Mouse (Mus musculus): ENCODE measurements around the gene Sowaha.

Gene Sowaha

GRCm38 (mm10) chr11:53504376-53504775, 24.3 kb upstream of the Sowaha start:
- no peak for DNase-seq

DNA sequence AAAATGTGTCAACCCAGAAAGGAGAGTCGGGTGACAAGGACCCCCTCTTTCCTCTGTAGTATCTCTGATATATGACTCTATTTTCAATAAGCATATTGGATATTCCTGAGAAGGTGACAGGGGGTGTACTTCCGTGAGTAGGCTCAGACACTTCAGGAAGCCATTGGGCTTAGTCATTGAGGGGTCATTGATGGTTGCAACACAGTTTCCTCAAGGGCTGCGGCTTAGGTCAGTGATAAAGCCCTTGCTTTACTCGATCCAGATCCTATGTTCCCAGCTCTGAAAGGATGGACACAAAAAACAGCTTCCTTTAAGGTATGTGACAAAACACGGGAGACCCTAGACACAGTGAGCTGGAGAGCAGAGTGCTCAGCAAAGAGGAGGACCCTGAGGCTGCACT, 23.7 kb upstream of the Sowaha start:
- DNase-seq: peak in 1 of 2 experiments; percentile 60

DNA sequence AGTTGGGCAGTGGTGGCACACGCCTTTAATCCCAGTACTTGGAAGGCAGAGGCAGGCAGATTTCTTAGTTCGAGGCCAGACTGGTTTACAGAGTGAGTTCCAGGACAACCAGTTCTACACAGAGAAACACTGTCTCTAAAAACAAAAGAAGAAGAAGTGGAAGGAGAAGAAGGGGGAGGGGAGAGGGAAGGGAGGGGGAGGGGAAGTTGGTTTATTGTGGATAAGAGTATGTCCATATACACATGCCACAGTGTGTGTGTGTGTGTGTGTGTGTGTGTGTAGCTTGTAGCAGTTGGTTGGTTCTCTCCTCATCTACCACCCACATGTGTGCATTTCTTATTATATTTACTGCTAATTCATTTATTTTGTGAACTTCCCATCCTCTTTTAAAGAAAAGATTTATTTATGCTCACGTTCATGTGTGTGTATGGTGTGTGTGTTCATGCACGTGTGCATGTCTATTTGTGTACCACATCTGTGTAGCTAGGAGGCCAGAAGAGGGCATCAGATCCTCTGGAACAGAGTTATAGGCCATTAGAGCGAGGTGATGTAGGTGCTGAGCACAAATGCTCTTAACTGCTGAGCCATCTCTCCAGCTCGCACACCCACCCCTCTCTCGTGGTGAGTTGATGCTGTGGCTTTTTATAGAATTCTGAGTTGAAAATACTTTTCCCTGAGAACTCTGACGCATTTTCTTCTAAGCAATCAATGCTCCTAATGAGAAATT, 22.1 kb upstream of the Sowaha start:
- DNase-seq: no peak

GRCm38 (mm10) chr11:53500569-53500968, 20.5 kb upstream of the Sowaha start:
- DNase-seq: peak; percentile 85 to 89

DNA sequence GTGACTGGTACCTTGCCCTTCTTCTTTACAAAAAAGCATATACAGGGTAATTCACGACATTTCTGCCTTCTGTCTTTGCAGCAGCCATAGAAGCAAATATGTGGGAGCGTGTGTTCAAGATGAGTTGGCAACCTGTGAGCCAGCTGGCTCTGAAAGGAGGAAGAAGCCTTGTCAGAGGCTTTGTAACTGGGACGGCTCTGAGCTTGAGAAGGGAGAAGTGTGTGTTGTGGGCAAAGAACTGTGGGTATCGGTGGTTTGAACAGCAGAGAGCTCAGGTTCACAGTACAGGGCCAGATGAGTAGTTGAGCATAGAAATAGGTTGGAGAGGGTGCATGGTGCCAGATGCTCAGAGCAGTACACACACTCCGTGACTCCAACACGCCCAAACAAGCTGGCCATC, 16.9 kb upstream of the Sowaha start:
- DNase-seq: no peak

DNA sequence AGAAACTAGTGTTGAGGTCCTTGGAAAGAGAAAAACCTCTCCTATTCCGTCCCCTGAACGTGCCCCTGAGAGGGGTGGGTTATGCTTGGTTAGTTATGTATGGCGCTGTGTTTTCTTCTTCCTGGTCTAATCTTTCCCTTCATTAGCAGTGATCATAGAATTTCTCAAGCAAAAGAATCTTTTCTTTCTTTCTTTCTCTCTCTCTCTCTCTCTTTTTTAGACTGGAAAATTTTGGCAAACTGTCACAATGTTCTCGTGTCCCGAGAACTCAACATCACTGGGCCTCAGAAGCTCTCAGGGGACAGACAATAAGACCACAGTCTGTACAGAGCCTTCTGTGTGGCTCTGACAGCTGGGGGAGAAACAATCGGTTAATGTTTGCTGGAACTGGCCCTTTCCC, 15.3 kb upstream of the Sowaha start:
- DNase-seq: no peak

- no peak for DNase-seq
Observed at GRCm38 (mm10) chr11:53493243-53493955, 13.3 kb upstream of the Sowaha start.

DNA sequence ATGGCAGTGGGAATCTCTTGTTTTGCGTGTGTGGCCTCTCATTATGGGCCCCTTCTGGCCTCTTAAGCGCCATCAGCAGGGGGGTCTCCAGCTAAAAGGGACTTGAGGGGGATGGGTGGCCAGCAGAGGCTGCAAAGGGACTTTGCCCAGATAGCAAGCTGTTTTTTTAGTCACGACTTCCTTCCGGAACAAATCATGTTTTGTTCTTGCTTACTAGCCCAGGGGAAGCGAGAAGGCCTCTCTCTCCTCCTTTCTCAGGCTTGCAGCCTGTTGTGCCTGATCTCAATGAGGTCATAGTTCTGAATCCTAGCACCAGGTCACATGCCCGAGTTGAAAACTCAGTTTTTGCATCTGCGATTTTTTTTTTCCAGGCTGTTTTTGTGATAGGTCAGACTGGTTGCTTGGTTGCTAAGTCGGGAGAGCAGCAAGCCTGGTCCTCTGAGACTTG, 11.9 kb upstream of the Sowaha start:
- no peak for DNase-seq

DNA sequence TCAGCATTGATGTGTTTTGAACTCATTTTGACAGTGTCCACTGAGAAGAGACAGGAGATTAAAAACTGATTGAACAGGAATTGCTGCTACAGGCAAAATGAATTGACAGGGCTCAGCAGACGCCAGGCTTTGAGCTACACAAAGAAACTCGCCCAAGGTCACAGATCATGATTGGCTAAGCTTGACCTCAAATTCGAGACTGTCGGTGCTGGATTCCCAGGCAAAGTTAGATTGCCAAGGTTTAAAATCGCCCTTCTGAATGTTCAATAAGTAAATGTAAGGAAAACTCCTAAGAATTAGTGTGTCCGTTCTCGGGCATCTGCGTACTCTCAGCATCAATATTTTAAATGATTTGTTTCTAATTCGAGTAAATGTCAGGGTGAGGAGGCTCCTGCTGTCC, 9.3 kb upstream of the Sowaha start:
- no peak for DNase-seq

DNA sequence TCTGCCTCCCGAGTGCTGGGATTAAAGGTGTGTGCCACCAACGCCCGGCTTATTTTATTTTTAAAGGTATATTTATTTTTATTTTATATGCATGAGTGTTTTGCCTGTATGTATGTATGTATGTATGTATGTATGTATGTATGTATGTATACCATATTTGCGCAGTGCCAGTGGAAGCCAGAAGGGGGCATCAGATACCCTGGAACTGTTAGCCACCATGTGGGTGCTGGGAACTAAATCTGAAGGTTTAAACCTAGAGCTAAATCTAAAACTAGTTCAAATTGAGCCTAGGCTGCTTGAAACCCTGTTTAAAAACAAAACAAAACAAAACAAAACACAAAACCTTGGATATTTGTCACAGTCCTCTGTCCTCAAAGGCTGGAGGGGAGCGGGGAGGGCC, 8.9 kb upstream of the Sowaha start:
- no peak for DNase-seq

- DNase-seq: peak; percentile 50 to 64
Observed at GRCm38 (mm10) chr11:53486822-53487594, 6.9 kb upstream of the Sowaha start.

- DNase-seq: no peak
Observed at GRCm38 (mm10) chr11:53486351-53486750, 6.3 kb upstream of the Sowaha start.

DNA sequence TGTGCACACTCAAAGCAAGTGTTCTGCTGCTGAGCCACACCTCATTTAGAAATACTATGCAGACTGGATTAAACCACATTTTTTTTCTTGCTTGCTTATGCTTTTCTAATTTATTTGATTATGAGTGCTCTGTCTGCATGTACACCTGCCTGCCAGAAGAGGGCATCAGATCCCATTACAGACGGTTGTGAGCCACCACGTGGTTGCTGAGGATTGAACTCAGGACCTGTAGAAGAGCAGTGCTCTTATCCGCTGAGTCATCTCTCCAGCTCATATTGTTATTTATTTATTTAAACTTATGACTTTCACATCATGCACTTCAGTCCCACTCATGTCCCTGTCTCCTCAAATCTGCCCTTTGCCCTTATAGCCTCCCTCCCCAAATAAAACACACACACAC, 5.6 kb upstream of the Sowaha start:
- no peak for DNase-seq

GRCm38 (mm10) chr11:53483159-53483891, 3.3 kb upstream of the Sowaha start:
- peak in 1 of 2 experiments; percentile 33 for DNase-seq

- DNase-seq: no peak
Observed at GRCm38 (mm10) chr11:53481088-53481730, 1.1 kb upstream of the Sowaha start.

DNA sequence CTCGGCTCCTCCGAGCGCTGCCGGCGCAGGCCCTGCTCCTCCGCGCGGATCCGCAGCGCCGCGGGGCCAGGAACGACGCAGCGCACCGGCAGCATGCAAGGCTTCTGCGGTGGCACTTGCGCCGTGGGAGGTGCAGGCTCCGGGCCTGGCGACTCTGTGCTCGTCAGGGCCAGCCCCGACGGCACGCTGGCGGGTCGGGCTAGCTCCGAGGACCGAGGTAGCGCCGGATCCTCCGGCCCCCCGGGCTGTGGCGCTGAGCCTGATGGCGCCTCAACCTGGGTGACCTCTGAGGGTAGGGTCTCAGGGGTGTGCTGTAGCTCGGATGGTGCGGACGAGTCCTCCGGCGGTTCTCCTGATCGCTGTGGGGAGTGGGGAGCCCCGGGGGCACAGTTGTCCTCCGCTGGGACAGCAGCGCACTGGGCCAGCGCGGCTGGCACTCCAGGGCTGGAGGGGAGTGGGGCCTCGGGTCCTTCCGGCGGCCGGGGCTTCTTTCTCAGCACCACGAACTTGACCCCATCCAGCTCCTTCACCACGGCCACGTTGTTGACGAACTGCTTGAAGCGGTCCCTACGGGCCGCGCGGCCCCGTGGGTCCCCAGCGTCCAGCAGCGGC, 797 bp downstream of the Sowaha start:
- DNase-seq: no peak

DNA sequence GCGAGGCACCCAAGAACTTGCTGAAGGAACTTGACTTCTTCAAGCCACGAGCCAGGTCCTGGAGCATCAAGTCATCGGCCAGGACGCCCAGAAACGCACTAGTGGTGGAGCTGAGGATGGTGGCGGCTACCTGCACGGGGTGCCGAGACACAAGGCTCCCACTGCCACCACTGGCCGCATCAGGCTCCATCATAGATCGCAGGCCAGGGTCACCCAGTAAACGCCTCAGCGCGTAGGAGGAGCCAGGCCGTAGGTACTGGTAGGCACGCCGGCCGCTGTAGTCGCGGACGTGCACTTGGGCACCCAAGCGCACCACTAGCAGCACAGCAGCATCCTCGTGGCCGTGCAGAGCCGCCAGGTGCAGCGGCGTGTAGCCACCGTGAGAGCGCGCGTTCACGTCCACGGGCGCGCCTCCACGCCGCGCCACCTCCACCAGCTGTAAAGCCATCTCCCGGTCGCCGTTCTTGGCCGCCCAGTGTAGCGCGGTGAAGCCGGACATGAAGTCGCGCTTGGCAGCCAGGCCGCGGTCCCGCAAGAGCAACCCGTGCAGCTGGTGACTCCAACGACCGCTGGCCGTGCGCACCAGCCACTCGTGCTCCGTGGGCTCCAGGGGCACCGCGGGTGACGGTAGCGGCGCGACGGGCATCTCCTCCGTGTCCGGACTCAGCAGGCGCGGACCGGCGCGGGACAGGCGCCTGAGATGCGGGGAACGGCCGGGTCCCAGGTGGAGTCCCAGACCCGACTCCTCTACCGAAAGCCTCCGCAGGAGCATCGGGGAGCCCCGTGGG, 1.5 kb downstream of the Sowaha start:
- no peak for DNase-seq

GRCm38 (mm10) chr11:53477833-53478232, 2.2 kb downstream of the Sowaha start:
- no peak for DNase-seq

- DNase-seq: no peak
Observed at GRCm38 (mm10) chr11:53475620-53476019, 4.5 kb downstream of the Sowaha start.

- no peak for DNase-seq
Observed at GRCm38 (mm10) chr11:53472709-53473108, 7.4 kb downstream of the Sowaha start.
